Mouse (Mus musculus): ENCODE measurements around the gene Fancd2.

The Fancd2 gene

GRCm38 (mm10) chr6:113615489-113615888 lies 84.0 kb downstream of the Fancd2 start:
- TF ChIP-seq GATA4 (IDR thresholded peaks at IDR 0.05; ENCODE audit: insufficient replicate concordance, low read length), result no peak

- TF ChIP-seq GATA4 (IDR thresholded peaks at IDR 0.05; ENCODE audit: insufficient replicate concordance, low read length), result no peak
These were observed 91.9 kb downstream of the Fancd2 start for GRCm38 (mm10) chr6:113623386-113623785.

- TF ChIP-seq GATA4 (IDR thresholded peaks at IDR 0.05; ENCODE audit: insufficient replicate concordance, low read length), result no peak
These were observed 92.7 kb downstream of the Fancd2 start, which contains the start of gene Vhl for GRCm38 (mm10) chr6:113623941-113624751. TSS of gene Vhl (plus strand) at chr6:113623959.

GRCm38 (mm10) chr6:113624989-113625770 lies 93.7 kb downstream of the Fancd2 start:
- no peak for TF ChIP-seq GATA4 (IDR thresholded peaks at IDR 0.05; ENCODE audit: insufficient replicate concordance, low read length)

GRCm38 (mm10) chr6:113630322-113630721 lies 98.8 kb downstream of the Fancd2 start:
- TF ChIP-seq GATA4 (IDR thresholded peaks at IDR 0.05; ENCODE audit: insufficient replicate concordance, low read length), result no peak

GRCm38 (mm10) chr6:113632863-113633262 lies 101.4 kb downstream of the Fancd2 start:
- TF ChIP-seq GATA4 (IDR thresholded peaks at IDR 0.05; ENCODE audit: insufficient replicate concordance, low read length), result no peak

- TF ChIP-seq GATA4 (IDR thresholded peaks at IDR 0.05; ENCODE audit: insufficient replicate concordance, low read length), result no peak; the same call in 1 of the 2 replicates
These were observed 107.0 kb downstream of the Fancd2 start, which contains the start of gene Irak2 for GRCm38 (mm10) chr6:113638302-113639040. TSS of gene Irak2 (plus strand) at chr6:113638467.

GRCm38 (mm10) chr6:113639201-113639600 lies 107.7 kb downstream of the Fancd2 start:
- TF ChIP-seq GATA4 (IDR thresholded peaks at IDR 0.05; ENCODE audit: insufficient replicate concordance, low read length), result no peak

GRCm38 (mm10) chr6:113642605-113643004 lies 111.1 kb downstream of the Fancd2 start:
- TF ChIP-seq GATA4 (IDR thresholded peaks at IDR 0.05; ENCODE audit: insufficient replicate concordance, low read length), result no peak

GRCm38 (mm10) chr6:113643021-113643420 lies 111.5 kb downstream of the Fancd2 start:
- no peak for TF ChIP-seq GATA4 (IDR thresholded peaks at IDR 0.05; ENCODE audit: insufficient replicate concordance, low read length)

- no peak for TF ChIP-seq GATA4 (IDR thresholded peaks at IDR 0.05; ENCODE audit: insufficient replicate concordance, low read length)
These were observed 112.5 kb downstream of the Fancd2 start for GRCm38 (mm10) chr6:113643967-113644366.

GRCm38 (mm10) chr6:113644808-113645207 lies 113.3 kb downstream of the Fancd2 start:
- TF ChIP-seq GATA4 (IDR thresholded peaks at IDR 0.05; ENCODE audit: insufficient replicate concordance, low read length), result no peak
